Comparison of ENCODE assay signal across 14 mouse cellular contexts in genomic region chr16:65818779-65819178, GRCm38 (mm10). TPM values are rescaled to one million over a fixed set of nuclear protein-coding genes. Genes with fewer than 3 reads are reported as not detected.
DNase-seq lines count a peak whose midpoint lies in the region; ATAC-seq and TF ChIP-seq lines count a peak whose summit lies in the region.
"Had no signal": no experiment of that assay in that cellular context is flagged by ENCODE, and none has a peak within 500 bp of the region (broad histone marks: within the 10 kb centered on the region; RNA-seq: fewer than 3 reads in every experiment).

No protein-coding gene starts in this region.

- peak; percentile 57 for DNase-seq in gastrocnemius, adult 2 months
- no peak for DNase-seq in gastrocnemius, postnatal 36 days
- peak; percentile 5 for DNase-seq in midbrain, embryonic 14.5 days
- no peak for DNase-seq in heart, postnatal 0 days (ENCODE audit: low spot score)
- DNase-seq in forebrain, embryonic 11.5 days (ENCODE audit: low spot score): no peak
- DNase-seq: B cell, adult 2 months; liver, embryonic 13.5 days had no signal

- H3K36me3 ChIP-seq in midbrain, embryonic 14.5 days (ENCODE audit: control insufficient read depth, insufficient read depth, low read length): no peaks in the 10 kb centered on the region
- no peaks in the 10 kb centered on the region for H3K36me3 ChIP-seq in midbrain, embryonic 13.5 days
- H3K36me3 ChIP-seq in heart, postnatal 0 days (replicated peaks; ENCODE audit: control insufficient read depth, insufficient read depth, low read length): no peaks in the 10 kb centered on the region
- no peaks in the 10 kb centered on the region for H3K36me3 ChIP-seq in neural tube, embryonic 15.5 days
- no peaks in the 10 kb centered on the region for H3K36me3 ChIP-seq in intestine, embryonic 16.5 days (ENCODE audit: control insufficient read depth, insufficient read depth, low read length)
- H3K36me3 ChIP-seq in forebrain, embryonic 11.5 days (ENCODE audit: control insufficient read depth, insufficient read depth, low read length): no peaks in the 10 kb centered on the region
- H3K36me3 ChIP-seq: liver, embryonic 13.5 days; midbrain, embryonic 12.5 days had no signal

- TF ChIP-seq EP300 in heart, postnatal 0 days (IDR thresholded peaks at IDR 0.05; ENCODE audit: low read depth): no peak

- intact Hi-C loops in gastrocnemius, adult 2 months (cut with DNase I): no loop called here
- intact Hi-C loops in gastrocnemius, postnatal 36 days (cut with DNase I): no loop called here

- no peak for TF ChIP-seq CTCF in gastrocnemius, adult 2 months (IDR thresholded peaks at IDR 0.05)
- no peak for TF ChIP-seq CTCF in heart, postnatal 0 days (IDR thresholded peaks at IDR 0.05; ENCODE audit: low read depth)

- no peaks in the 10 kb centered on the region for H3K9me3 ChIP-seq in midbrain, embryonic 14.5 days (ENCODE audit: control insufficient read depth, low read length)
- no peaks in the 10 kb centered on the region for H3K9me3 ChIP-seq in midbrain, embryonic 13.5 days
- no peaks in the 10 kb centered on the region for H3K9me3 ChIP-seq in heart, postnatal 0 days (replicated peaks; ENCODE audit: control insufficient read depth, low read length)
- no peaks in the 10 kb centered on the region for H3K9me3 ChIP-seq in neural tube, embryonic 15.5 days (replicated peaks)
- H3K9me3 ChIP-seq in intestine, embryonic 16.5 days (ENCODE audit: control insufficient read depth, low read length): no peaks in the 10 kb centered on the region
- no peaks in the 10 kb centered on the region for H3K9me3 ChIP-seq in forebrain, embryonic 11.5 days (ENCODE audit: control insufficient read depth, low read length)
- H3K9me3 ChIP-seq: liver, embryonic 13.5 days; midbrain, embryonic 12.5 days had no signal

- peak overlapping the region; percentile 94 for H3K4me3 ChIP-seq in gastrocnemius, adult 2 months
- H3K4me3 ChIP-seq in midbrain, embryonic 14.5 days (replicated peaks; ENCODE audit: low read depth, low read length): no peak overlapping the region
- no peak overlapping the region for H3K4me3 ChIP-seq in midbrain, embryonic 13.5 days (replicated peaks)
- no peak overlapping the region for H3K4me3 ChIP-seq in heart, postnatal 0 days (ENCODE audit: low read depth, low read length)
- no peak overlapping the region for H3K4me3 ChIP-seq in neural tube, embryonic 15.5 days (replicated peaks)
- no peak overlapping the region for H3K4me3 ChIP-seq in intestine, embryonic 16.5 days (ENCODE audit: low read length)
- no peak overlapping the region for H3K4me3 ChIP-seq in forebrain, embryonic 11.5 days (ENCODE audit: low read depth, low read length)
- H3K4me3 ChIP-seq: liver, embryonic 13.5 days; midbrain, embryonic 12.5 days had no signal

- peaks cover 6% of the 10 kb centered on the region; the same call in 1 of the 2 replicates for H3K4me1 ChIP-seq in midbrain, embryonic 14.5 days (ENCODE audit: control insufficient read depth, insufficient read depth, low read length)
- peaks cover 10% of the 10 kb centered on the region for H3K4me1 ChIP-seq in midbrain, embryonic 13.5 days (replicated peaks)
- H3K4me1 ChIP-seq in heart, postnatal 0 days (ENCODE audit: control insufficient read depth, insufficient read depth): no peaks in the 10 kb centered on the region
- peaks cover 12% of the 10 kb centered on the region for H3K4me1 ChIP-seq in neural tube, embryonic 15.5 days
- no peaks in the 10 kb centered on the region; the same call in 1 of the 2 replicates for H3K4me1 ChIP-seq in intestine, embryonic 16.5 days (ENCODE audit: control insufficient read depth, insufficient read depth, low read length)
- 0 out of 2 replicates have a peak, but pooled peaks cover 6% of the 10 kb centered on the region for H3K4me1 ChIP-seq in forebrain, embryonic 11.5 days (replicated peaks; ENCODE audit: control insufficient read depth, insufficient read depth, low read length)
- H3K4me1 ChIP-seq: liver, embryonic 13.5 days had no signal

- peak overlapping the region; percentile 91 for H3K27ac ChIP-seq in gastrocnemius, adult 2 months
- H3K27ac ChIP-seq in midbrain, embryonic 14.5 days (replicated peaks; ENCODE audit: low read depth, low read length): no peak overlapping the region
- H3K27ac ChIP-seq in midbrain, embryonic 13.5 days: no peak overlapping the region
- no peak overlapping the region for H3K27ac ChIP-seq in heart, postnatal 0 days (ENCODE audit: low read depth)
- no peak overlapping the region for H3K27ac ChIP-seq in neural tube, embryonic 15.5 days (replicated peaks)
- no peak overlapping the region for H3K27ac ChIP-seq in intestine, embryonic 16.5 days (ENCODE audit: low read length)
- H3K27ac ChIP-seq in forebrain, embryonic 11.5 days (ENCODE audit: low read depth, low read length): no peak overlapping the region
- H3K27ac ChIP-seq: liver, embryonic 13.5 days; midbrain, embryonic 12.5 days had no signal

- ATAC-seq in midbrain, embryonic 14.5 days (ENCODE audit: low FRiP score, low TSS enrichment): no peak
- ATAC-seq in midbrain, embryonic 13.5 days: no peak
- ATAC-seq in heart, postnatal 0 days (ENCODE audit: insufficient read depth, low read depth): no peak
- ATAC-seq in neural tube, embryonic 15.5 days (ENCODE audit: low FRiP score): no peak
- ATAC-seq in intestine, embryonic 16.5 days: no peak
- ATAC-seq in forebrain, embryonic 11.5 days (replicated peaks; ENCODE audit: low FRiP score): no peak
- ATAC-seq: inflammation-experienced regulatory T-cells, adult 6 months had no signal

- no peak overlapping the region for H3K4me2 ChIP-seq in midbrain, embryonic 14.5 days (ENCODE audit: low read length)
- H3K4me2 ChIP-seq in midbrain, embryonic 13.5 days (replicated peaks): no peak overlapping the region
- peak overlapping the region; percentile 2; the same call in 1 of the 2 replicates for H3K4me2 ChIP-seq in heart, postnatal 0 days (ENCODE audit: low read depth, low read length)
- H3K4me2 ChIP-seq in neural tube, embryonic 15.5 days: peak overlapping the region; percentile 6; the same call in 1 of the 2 replicates
- H3K4me2 ChIP-seq in intestine, embryonic 16.5 days (ENCODE audit: low read depth, low read length): no peak overlapping the region
- H3K4me2 ChIP-seq in forebrain, embryonic 11.5 days (ENCODE audit: low read depth, low read length, severe bottlenecking): no peak overlapping the region
- H3K4me2 ChIP-seq: liver, embryonic 13.5 days; midbrain, embryonic 12.5 days had no signal

- 64% methylated on average over 8 of the region's 8 CpGs for WGBS in midbrain, embryonic 14.5 days
- WGBS in midbrain, embryonic 13.5 days: 62% methylated on average over 8 of the region's 8 CpGs
- 60% methylated on average over 8 of the region's 8 CpGs for WGBS in heart, postnatal 0 days
- 77% methylated on average over 8 of the region's 8 CpGs for WGBS in neural tube, embryonic 15.5 days
- WGBS in intestine, embryonic 16.5 days: 59% methylated on average over 8 of the region's 8 CpGs
- WGBS in forebrain, embryonic 11.5 days: 76% methylated on average over 8 of the region's 8 CpGs

- no peak overlapping the region for H3K9ac ChIP-seq in midbrain, embryonic 14.5 days (replicated peaks; ENCODE audit: low read length)
- H3K9ac ChIP-seq in midbrain, embryonic 13.5 days (replicated peaks): no peak overlapping the region
- no peak overlapping the region for H3K9ac ChIP-seq in heart, postnatal 0 days (replicated peaks; ENCODE audit: low read depth, low read length)
- H3K9ac ChIP-seq in neural tube, embryonic 15.5 days (replicated peaks): no peak overlapping the region
- H3K9ac ChIP-seq in intestine, embryonic 16.5 days (ENCODE audit: low read depth, low read length): no peak overlapping the region
- no peak overlapping the region for H3K9ac ChIP-seq in forebrain, embryonic 11.5 days (ENCODE audit: low read length)
- H3K9ac ChIP-seq: liver, embryonic 13.5 days; midbrain, embryonic 12.5 days had no signal

- H3K27me3 ChIP-seq in midbrain, embryonic 14.5 days (ENCODE audit: control insufficient read depth, insufficient read depth, low read length): peaks cover 13% of the 10 kb centered on the region
- peaks cover 12% of the 10 kb centered on the region; the same call in 1 of the 2 replicates for H3K27me3 ChIP-seq in midbrain, embryonic 13.5 days
- peaks cover 12% of the 10 kb centered on the region for H3K27me3 ChIP-seq in heart, postnatal 0 days (ENCODE audit: control insufficient read depth, insufficient read depth, low read length)
- H3K27me3 ChIP-seq in neural tube, embryonic 15.5 days (replicated peaks): 0 out of 2 replicates have a peak, but pooled peaks cover 5% of the 10 kb centered on the region
- peaks cover 9% of the 10 kb centered on the region; the same call in 1 of the 2 replicates for H3K27me3 ChIP-seq in intestine, embryonic 16.5 days (replicated peaks; ENCODE audit: control insufficient read depth, insufficient read depth, low read length)
- peaks cover 4% of the 10 kb centered on the region; the same call in 1 of the 2 replicates for H3K27me3 ChIP-seq in forebrain, embryonic 11.5 days (ENCODE audit: control insufficient read depth, insufficient read depth, low read length)

RNA-seq across cellular contexts. Expression of gene Vgll3, which starts 3.7 kb away (rescaled TPM):
- total RNA-seq in gastrocnemius, adult 2 months (2021): 1 to 10 TPM; 4.7 to 5.2 TPM
- 1 to 10 TPM; 5.6 to 5.8 TPM for total RNA-seq in gastrocnemius, postnatal 36 days (2021)
- polyA plus RNA-seq in midbrain, embryonic 14.5 days (2014; fragmentation: Nextera tagmentation; extraction: Ambion mirVana): 1.5 TPM in 2 replicates
- 0.88 and 1.7 TPM in 2 replicates for polyA plus RNA-seq in midbrain, embryonic 13.5 days (2015; fragmentation: Nextera tagmentation; extraction: Ambion mirVana)
- 3.4 and 7.1 TPM in 2 replicates for total RNA-seq in heart, postnatal 0 days (2014; rRNA removed; ENCODE audit: low replicate concordance)
- 1.8 and 2.0 TPM in 2 replicates for polyA plus RNA-seq in heart, postnatal 0 days (2015; fragmentation: Nextera tagmentation; extraction: Ambion mirVana)
- 5.4 and 5.8 TPM in 2 replicates for polyA plus RNA-seq in neural tube, embryonic 15.5 days (2015; fragmentation: Nextera tagmentation; extraction: Ambion mirVana)
- polyA plus RNA-seq in intestine, embryonic 16.5 days (2015; fragmentation: Nextera tagmentation; extraction: Ambion mirVana): 2.4 and 2.8 TPM in 2 replicates
- 2.4 and 3.6 TPM in 2 replicates for polyA plus RNA-seq in forebrain, embryonic 11.5 days (2014; fragmentation: Nextera tagmentation; extraction: Ambion mirVana)
- total RNA-seq: common myeloid progenitor, adult 5-6 weeks; MEL had no signal
- polyA plus RNA-seq: inflammation-experienced regulatory T-cells, adult 6 months had no signal

Comparison
In these comparisons a context has a peak if more than half of its experiments do, and no peak if none do; other contexts are left out.
1. DNase-seq: peak in gastrocnemius, adult 2 months (single experiment) and midbrain, embryonic 14.5 days (single experiment); none in gastrocnemius, postnatal 36 days (0 of 2), heart, postnatal 0 days (single experiment) and forebrain, embryonic 11.5 days (single experiment).
2. H3K4me2 ChIP-seq: peak in heart, postnatal 0 days (single experiment) and neural tube, embryonic 15.5 days (single experiment); none in midbrain, embryonic 14.5 days (single experiment), midbrain, embryonic 13.5 days (single experiment), intestine, embryonic 16.5 days (single experiment) and forebrain, embryonic 11.5 days (single experiment).